Mouse (Mus musculus): ENCODE results near the gene Galnt3. TPM values are rescaled to one million over a fixed set of nuclear protein-coding genes. Genes with fewer than 3 reads are reported as not detected.
A peak's percentile ranks its signal among the peaks of the same experiment; 100 is the strongest.

Gene Galnt3
- polyA plus RNA-seq, 1 experiment from 2014 or later = 2.5 TPM

- H3K4me1 ChIP-seq (replicated peaks) = peaks cover 4% of the 10 kb centered on the region
- no peak overlapping the region for H3K4me2 ChIP-seq
- H3K9me3 ChIP-seq = no peaks in the 10 kb centered on the region
- no peaks in the 10 kb centered on the region for H3K27me3 ChIP-seq
- WGBS = 66% methylated on average over 17 of the region's 17 CpGs
- no peak overlapping the region for H3K27ac ChIP-seq
- ATAC-seq (ENCODE audit: insufficient number of reproducible peaks, insufficient read depth, low FRiP score, low TSS enrichment, low read depth) = no peak
- H3K36me3 ChIP-seq = no peaks in the 10 kb centered on the region
- no peak overlapping the region for H3K4me3 ChIP-seq (replicated peaks)
- no peak overlapping the region for H3K9ac ChIP-seq (replicated peaks)
These were observed 81.1 kb downstream of the Galnt3 start for GRCm38 (mm10) chr2:66043441-66044404.

- no peak overlapping the region for H3K4me3 ChIP-seq (replicated peaks)
- no peaks in the 10 kb centered on the region for H3K9me3 ChIP-seq
- no peak overlapping the region for H3K4me2 ChIP-seq
- no peaks in the 10 kb centered on the region for H3K36me3 ChIP-seq
- peak overlapping the region; percentile 50; the same call in 1 of the 2 replicates for H3K27ac ChIP-seq
- peak; percentile 82; the same call in 1 of the 2 replicates for ATAC-seq (ENCODE audit: insufficient number of reproducible peaks, insufficient read depth, low FRiP score, low TSS enrichment, low read depth)
- H3K4me1 ChIP-seq (replicated peaks) = peaks cover 4% of the 10 kb centered on the region
- 64% methylated on average over 9 of the region's 9 CpGs for WGBS
- H3K27me3 ChIP-seq = no peaks in the 10 kb centered on the region
- no peak overlapping the region for H3K9ac ChIP-seq (replicated peaks)
These were observed 82.8 kb downstream of the Galnt3 start for GRCm38 (mm10) chr2:66041917-66042419.

- no peaks in the 10 kb centered on the region for H3K27me3 ChIP-seq
- H3K27ac ChIP-seq = no peak overlapping the region
- H3K4me1 ChIP-seq (replicated peaks) = peaks cover 4% of the 10 kb centered on the region
- no peak overlapping the region for H3K4me2 ChIP-seq
- no peak for ATAC-seq (ENCODE audit: insufficient number of reproducible peaks, insufficient read depth, low FRiP score, low TSS enrichment, low read depth)
- H3K36me3 ChIP-seq = no peaks in the 10 kb centered on the region
- no peaks in the 10 kb centered on the region for H3K9me3 ChIP-seq
- no peak overlapping the region for H3K4me3 ChIP-seq (replicated peaks)
- 86% methylated on average over 21 of the region's 21 CpGs for WGBS
- H3K9ac ChIP-seq (replicated peaks) = no peak overlapping the region
These were observed 83.4 kb downstream of the Galnt3 start for GRCm38 (mm10) chr2:66041203-66041916.

- no peaks in the 10 kb centered on the region for H3K36me3 ChIP-seq
- no peak overlapping the region for H3K9ac ChIP-seq (replicated peaks)
- H3K4me1 ChIP-seq (replicated peaks) = peaks cover 4% of the 10 kb centered on the region
- H3K27ac ChIP-seq = no peak overlapping the region
- H3K9me3 ChIP-seq = no peaks in the 10 kb centered on the region
- H3K4me3 ChIP-seq (replicated peaks) = no peak overlapping the region
- no peaks in the 10 kb centered on the region for H3K27me3 ChIP-seq
- H3K4me2 ChIP-seq = no peak overlapping the region
- ATAC-seq (ENCODE audit: insufficient number of reproducible peaks, insufficient read depth, low FRiP score, low TSS enrichment, low read depth) = no peak
These were observed 84.2 kb downstream of the Galnt3 start for GRCm38 (mm10) chr2:66040611-66041010.

- H3K9me3 ChIP-seq = no peaks in the 10 kb centered on the region
- no peak overlapping the region for H3K4me2 ChIP-seq
- no peaks in the 10 kb centered on the region for H3K4me1 ChIP-seq (replicated peaks)
- H3K27ac ChIP-seq = no peak overlapping the region
- no peak overlapping the region for H3K4me3 ChIP-seq (replicated peaks)
- WGBS = 85% methylated on average over 9 of the region's 9 CpGs
- no peaks in the 10 kb centered on the region for H3K36me3 ChIP-seq
- ATAC-seq (ENCODE audit: insufficient number of reproducible peaks, insufficient read depth, low FRiP score, low TSS enrichment, low read depth) = no peak
- H3K27me3 ChIP-seq = no peaks in the 10 kb centered on the region
- H3K9ac ChIP-seq (replicated peaks) = no peak overlapping the region
These were observed 89.7 kb downstream of the Galnt3 start for GRCm38 (mm10) chr2:66034907-66035679.

Other genes with a start within 250 kb of the Galnt3 start
- gene Ttc21b, start 131.6 kb upstream of the Galnt3 start, polyA plus RNA-seq (2016; fragmentation: Nextera tagmentation; extraction: Ambion mirVana) = 18.3 and 18.8 TPM in 2 replicates

All from limb, embryonic 12.5 days (tissue).